Mouse (Mus musculus) CD8-positive naive resting alpha-beta T cell, adult 2 months (primary cell): ENCODE measurements at regions not wholly inside any gene's neighbourhood (a gene's known extent, or its start where the extent isn't known, plus 50 kb on each side); places are given as distances from the start of the nearest gene placed in this dataset.
A peak's percentile ranks its signal among the peaks of the same experiment; 100 is the strongest.

Experiments
- DNase-seq, 2 experiments: peaks; one replicate each; pipeline ENCODE4 v3.0.0; 2022; ENCODE audit warnings: low read depth in 2 of 2, low spot score in 2 of 2

- no peak for DNase-seq
Measured at GRCm38 (mm10) chr12:15983591-15984300, 167.0 kb upstream of the Trib2 start.

GRCm38 (mm10) chr12:15981741-15982140, 165.0 kb upstream of the Trib2 start:
- no peak for DNase-seq

- DNase-seq = no peak
Measured at GRCm38 (mm10) chr12:15979233-15979632, 162.5 kb upstream of the Trib2 start.

GRCm38 (mm10) chr12:15971786-15972185, 155.1 kb upstream of the Trib2 start:
- DNase-seq = no peak

GRCm38 (mm10) chr12:15970262-15970661, 153.5 kb upstream of the Trib2 start:
- no peak for DNase-seq

GRCm38 (mm10) chr12:15967550-15968102, 150.9 kb upstream of the Trib2 start:
- DNase-seq = peak in 1 of 2 experiments; percentile 19

GRCm38 (mm10) chr12:15966631-15967030, 149.9 kb upstream of the Trib2 start:
- DNase-seq = no peak

GRCm38 (mm10) chr12:15965921-15966320, 149.2 kb upstream of the Trib2 start:
- no peak for DNase-seq

- no peak for DNase-seq
Measured at GRCm38 (mm10) chr12:15964073-15964472, 147.4 kb upstream of the Trib2 start.

GRCm38 (mm10) chr12:15961834-15962233, 145.1 kb upstream of the Trib2 start:
- no peak for DNase-seq

- DNase-seq = no peak
Measured at GRCm38 (mm10) chr12:15937443-15938237, 120.9 kb upstream of the Trib2 start.

GRCm38 (mm10) chr12:15932067-15932466, 115.3 kb upstream of the Trib2 start:
- DNase-seq = no peak

- DNase-seq = no peak
Measured at GRCm38 (mm10) chr12:15931535-15931934, 114.8 kb upstream of the Trib2 start.

- no peak for DNase-seq
Measured at GRCm38 (mm10) chr12:15930155-15930554, 113.4 kb upstream of the Trib2 start.

GRCm38 (mm10) chr12:15929541-15929940, 112.8 kb upstream of the Trib2 start:
- no peak for DNase-seq

- no peak for DNase-seq
Measured at GRCm38 (mm10) chr12:15918291-15918690, 101.6 kb upstream of the Trib2 start.

GRCm38 (mm10) chr12:15912959-15913358, 96.2 kb upstream of the Trib2 start:
- no peak for DNase-seq

- DNase-seq = no peak
Measured at GRCm38 (mm10) chr12:15912491-15912890, 95.8 kb upstream of the Trib2 start.

GRCm38 (mm10) chr12:15911254-15911991, 94.7 kb upstream of the Trib2 start:
- DNase-seq = no peak

GRCm38 (mm10) chr12:15897539-15897938, 80.8 kb upstream of the Trib2 start:
- no peak for DNase-seq

GRCm38 (mm10) chr12:15896511-15896910, 79.8 kb upstream of the Trib2 start:
- no peak for DNase-seq
